Mouse (Mus musculus) heart, embryonic 15.5 days (tissue): Measurements from ENCODE around the gene Rftn1. TPM values are rescaled to one million over a fixed set of nuclear protein-coding genes. Genes with fewer than 3 reads are reported as not detected.

ENCODE experiments used
- ATAC-seq: fragments of 200-750 bp; cut with Nextera tagmentation; replicated peaks from 2 replicates; pipeline ENCODE4 v1.8.0; 2017; ENCODE audit warnings: low read depth, moderate TSS enrichment; ENCODE audit not compliant: insufficient number of reproducible peaks, insufficient read depth, low FRiP score
- H3K27ac ChIP-seq: fragments of 300-500 bp; sonication (generic); 2 replicates; pipeline ENCODE4 v1.5.1; 2015; ENCODE audit warnings: mild to moderate bottlenecking, inconsistent platforms
- H3K27me3 ChIP-seq: fragments of 300-500 bp; sonication (generic); 2 replicates; pipeline ENCODE4 v1.6.1; 2015; ENCODE audit warnings: inconsistent platforms
- H3K36me3 ChIP-seq: fragments of 300-500 bp; sonication (generic); 2 replicates; pipeline ENCODE4 v1.6.1; 2015; ENCODE audit warnings: mild to moderate bottlenecking, inconsistent platforms
- H3K4me1 ChIP-seq: fragments of 300-500 bp; sonication (generic); replicated peaks from 2 replicates; pipeline ENCODE4 v1.6.1; 2015; ENCODE audit warnings: inconsistent platforms
- H3K4me2 ChIP-seq: fragments of 300-500 bp; sonication (generic); 2 replicates; pipeline ENCODE4 v1.6.1; 2015; ENCODE audit warnings: inconsistent platforms, mild to moderate bottlenecking, moderate library complexity
- H3K4me3 ChIP-seq: fragments of 300-500 bp; sonication (generic); 2 replicates; pipeline ENCODE4 v1.5.1; 2015; ENCODE audit warnings: mild to moderate bottlenecking, inconsistent platforms
- H3K9ac ChIP-seq: fragments of 300-500 bp; sonication (generic); 2 replicates; pipeline ENCODE4 v1.6.1; 2015; ENCODE audit warnings: mild to moderate bottlenecking, inconsistent platforms
- H3K9me3 ChIP-seq: fragments of 300-500 bp; sonication (generic); replicated peaks from 2 replicates; pipeline ENCODE4 v1.6.1; 2016; ENCODE audit warnings: inconsistent platforms
- whole genome bisulfite sequencing: fragments of 180-500 bp; shearing (Covaris S2); methylation state at CpG from one replicate; pipeline ENCODE4 v1.1.7; 2015; ENCODE audit warnings: mixed read lengths; 5-methylcytosine and 5-hydroxymethylcytosine counted together
- polyA plus RNA-seq: library from polyadenylated mRNA; unstranded; fragments of >200 nt; fragmentation: Nextera tagmentation; extraction: Ambion mirVana; gene quantifications from 2 replicates; pipeline ENCODE4 v1.2.1, GENCODE M21; 2015

Gene Rftn1
- polyA plus RNA-seq, 1 experiment from 2014 or later = 29.7 TPM

DNA sequence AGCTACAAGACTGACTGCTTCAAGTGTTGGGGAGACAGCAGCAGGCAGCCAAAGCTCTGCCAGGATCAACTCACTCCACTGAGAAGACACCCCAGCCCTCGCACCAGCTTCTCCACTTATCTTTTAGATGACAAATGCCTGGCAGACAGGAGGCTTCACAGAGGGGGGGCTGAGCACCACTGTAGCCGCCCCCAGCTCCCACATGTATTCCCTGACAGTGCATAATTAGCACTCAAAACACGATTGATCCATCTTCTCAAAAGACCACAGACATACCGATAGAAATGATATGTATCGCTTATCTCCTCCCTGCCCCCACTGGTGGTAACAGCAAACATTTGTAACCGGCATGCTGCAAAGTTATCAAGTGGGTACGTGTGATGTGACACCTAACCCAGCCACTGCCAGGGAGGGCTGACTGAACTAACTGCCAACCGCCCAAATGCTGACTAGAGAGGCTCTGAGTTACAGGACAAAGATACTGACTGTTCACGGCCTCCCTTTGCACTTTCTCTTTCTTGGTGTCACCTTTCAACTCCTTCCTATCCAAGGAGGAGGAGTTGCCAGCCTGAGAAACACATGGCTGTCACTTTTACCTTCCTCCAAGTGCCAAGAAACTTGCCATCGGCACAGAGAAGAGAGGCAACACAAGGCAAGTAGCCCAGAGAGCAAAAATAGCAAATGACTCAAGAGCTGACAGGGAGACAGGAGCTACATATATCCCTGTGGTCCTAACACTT is 120.4 kb downstream of the Rftn1 start:
- H3K36me3 ChIP-seq = 0 out of 2 replicates have a peak, but pooled peaks cover 11% of the 10 kb centered on the region
- no peak; the same call in 1 of the 2 replicates for ATAC-seq
- H3K4me1 ChIP-seq = peaks cover 15% of the 10 kb centered on the region
- no peaks in the 10 kb centered on the region for H3K27me3 ChIP-seq
- no peaks in the 10 kb centered on the region for H3K9me3 ChIP-seq
- H3K4me2 ChIP-seq = peak overlapping the region; percentile 19
- no peak overlapping the region for H3K4me3 ChIP-seq
- 15% methylated on average over 10 of the region's 10 CpGs for WGBS
- peak overlapping the region; percentile 62 for H3K27ac ChIP-seq
- no peak overlapping the region for H3K9ac ChIP-seq

DNA sequence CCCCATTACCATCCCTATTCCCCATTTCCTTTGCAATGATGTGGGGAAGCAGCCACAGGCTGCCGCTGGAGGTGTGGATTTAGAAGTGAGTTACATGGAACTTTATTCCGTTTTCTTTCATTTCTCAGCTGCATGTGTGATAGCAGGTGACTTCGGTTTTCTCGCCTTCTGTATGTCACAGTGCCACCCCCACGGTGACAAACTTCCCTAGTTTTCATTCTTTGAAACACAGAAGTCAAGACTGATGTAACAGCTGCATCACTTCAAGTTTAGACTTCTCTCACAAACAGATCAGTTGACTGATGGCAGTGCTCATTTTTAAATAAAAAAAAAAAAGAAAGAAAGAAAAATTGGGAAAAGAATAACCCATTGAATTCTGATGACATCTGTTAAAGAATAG is 121.3 kb downstream of the Rftn1 start:
- 75% methylated on average over 5 of the region's 5 CpGs for WGBS
- Histone ChIP-seq H3K9me3 (no peaks in the 10 kb centered on the region), H3K27ac (no peak overlapping the region), H3K4me2 (no peak overlapping the region), H3K4me3 (no peak overlapping the region), H3K4me1 (peaks cover 15% of the 10 kb centered on the region), H3K9ac (no peak overlapping the region), H3K36me3 (0 out of 2 replicates have a peak, but pooled peaks cover 11% of the 10 kb centered on the region), H3K27me3 (no peaks in the 10 kb centered on the region)
- no peak for ATAC-seq

DNA sequence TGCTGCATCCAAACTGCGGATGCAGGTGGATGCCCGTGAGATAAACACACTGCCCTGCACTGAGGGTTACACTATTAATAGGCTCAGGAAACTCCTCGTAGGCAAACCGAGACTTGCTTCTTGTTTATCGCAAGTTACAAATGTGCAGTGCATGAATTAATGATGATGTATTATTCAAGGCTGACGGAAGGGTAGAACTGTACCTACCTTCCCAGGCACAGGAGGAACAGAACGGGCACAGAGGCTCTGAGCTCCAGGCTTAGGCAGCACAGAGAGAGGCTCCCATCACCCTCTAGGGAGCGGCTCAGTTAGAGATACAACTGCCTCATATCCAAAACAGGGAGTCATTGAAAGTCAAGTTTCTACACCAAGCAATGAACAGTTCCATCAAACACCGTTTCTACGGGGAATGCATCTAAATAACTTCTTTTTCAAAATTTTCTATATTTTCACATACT is 121.8 kb downstream of the Rftn1 start:
- Histone ChIP-seq H3K27me3 (no peaks in the 10 kb centered on the region), H3K4me3 (no peak overlapping the region), H3K4me2 (no peak overlapping the region), H3K27ac (no peak overlapping the region), H3K4me1 (peaks cover 15% of the 10 kb centered on the region), H3K36me3 (0 out of 2 replicates have a peak, but pooled peaks cover 9% of the 10 kb centered on the region), H3K9ac (no peak overlapping the region), H3K9me3 (no peaks in the 10 kb centered on the region)
- WGBS = 71% methylated on average over 10 of the region's 10 CpGs
- ATAC-seq = no peak

DNA sequence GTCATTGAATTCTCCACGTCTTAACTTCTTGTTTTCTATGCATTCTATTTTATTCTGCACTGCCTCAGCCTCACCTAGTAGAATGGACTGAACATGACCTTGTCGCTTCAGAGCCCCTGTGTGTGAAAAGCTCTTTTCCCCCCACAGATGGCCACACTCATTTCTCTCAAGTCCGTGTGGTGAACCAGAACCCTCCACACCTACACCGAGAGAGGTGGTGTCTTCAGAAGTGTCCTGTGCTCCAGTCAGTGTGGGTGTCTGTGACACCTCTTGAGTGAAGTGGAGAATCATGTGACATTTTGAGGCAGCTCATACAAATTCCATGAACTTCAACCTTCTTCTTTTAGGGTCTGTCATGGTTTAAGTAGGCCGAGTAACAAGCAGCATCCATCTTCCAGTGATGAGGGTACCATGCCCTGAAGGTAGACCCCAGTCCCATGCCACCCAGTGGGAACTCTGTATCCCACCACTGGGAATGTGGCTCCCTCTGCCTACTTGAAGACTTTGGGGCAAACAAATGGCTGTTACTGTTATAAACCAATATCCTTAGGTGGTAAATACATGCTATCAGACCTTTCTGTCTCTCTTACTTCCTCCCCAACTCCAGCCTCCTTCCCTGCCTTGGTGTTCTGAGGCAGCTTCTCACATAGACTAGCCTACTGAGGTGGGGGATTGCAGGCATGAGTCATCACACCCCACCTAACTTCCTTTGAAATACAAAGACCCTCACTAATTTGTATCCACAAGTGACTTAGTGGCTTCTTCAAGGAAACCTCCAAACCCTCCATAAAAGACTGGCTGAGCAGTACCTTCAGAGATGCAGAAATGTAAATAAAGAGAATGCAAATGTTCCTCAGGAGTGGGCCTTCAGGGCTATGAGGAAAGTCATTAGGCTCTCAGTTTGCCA is 122.4 kb downstream of the Rftn1 start:
- Histone ChIP-seq H3K4me3 (no peak overlapping the region), H3K9ac (no peak overlapping the region), H3K36me3 (0 out of 2 replicates have a peak, but pooled peaks cover 2% of the 10 kb centered on the region), H3K9me3 (no peaks in the 10 kb centered on the region), H3K27me3 (no peaks in the 10 kb centered on the region), H3K4me2 (no peak overlapping the region), H3K27ac (no peak overlapping the region), H3K4me1 (peaks cover 20% of the 10 kb centered on the region)
- WGBS = 76% methylated on average over 5 of the region's 5 CpGs
- no peak for ATAC-seq

DNA sequence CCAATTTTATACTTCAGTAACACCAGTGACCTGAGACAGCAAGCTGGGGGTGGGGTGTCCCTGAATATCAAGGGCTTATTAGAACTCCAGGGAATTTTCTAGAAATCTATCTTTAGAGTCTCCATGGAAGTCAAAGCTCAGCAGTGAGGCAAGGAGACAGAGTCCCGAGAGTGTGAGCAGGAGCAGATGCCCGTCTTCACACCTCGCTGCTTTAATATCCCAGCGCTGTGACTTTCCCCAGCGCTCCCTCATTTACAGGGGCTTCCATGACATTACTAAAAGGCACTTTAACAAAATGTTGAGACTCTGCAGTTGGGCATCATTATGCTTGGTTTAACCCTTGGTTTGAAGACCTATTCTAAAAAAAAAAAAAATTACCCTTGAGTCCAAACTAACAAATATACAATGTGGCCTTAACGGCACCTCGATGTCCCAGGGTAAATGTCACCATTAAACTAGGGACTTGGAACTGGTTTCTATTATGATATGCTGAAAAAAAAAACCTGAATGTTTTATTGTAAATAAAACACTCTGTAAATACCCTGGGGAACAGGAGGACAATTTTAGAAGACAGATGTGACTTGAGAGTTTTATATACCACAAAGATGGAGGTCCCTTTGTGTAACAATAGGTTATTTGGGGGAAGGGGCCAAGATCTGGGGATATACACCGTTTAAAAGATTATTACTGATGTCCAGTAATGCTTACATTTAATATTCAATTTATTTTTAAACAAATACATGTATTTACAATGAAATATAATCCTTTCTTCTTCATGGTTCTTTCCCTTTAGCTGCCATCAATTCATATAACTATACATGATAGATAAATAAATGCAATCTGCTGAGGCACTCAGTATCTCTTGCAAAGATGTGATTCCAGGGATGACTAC is 123.4 kb downstream of the Rftn1 start:
- no peaks in the 10 kb centered on the region for H3K36me3 ChIP-seq
- peaks cover 29% of the 10 kb centered on the region for H3K4me1 ChIP-seq
- no peaks in the 10 kb centered on the region for H3K27me3 ChIP-seq
- no peak overlapping the region for H3K4me3 ChIP-seq
- ATAC-seq = no peak
- WGBS = 83% methylated on average over 8 of the region's 8 CpGs
- H3K9ac ChIP-seq = no peak overlapping the region
- no peak overlapping the region for H3K4me2 ChIP-seq
- no peaks in the 10 kb centered on the region for H3K9me3 ChIP-seq
- H3K27ac ChIP-seq = no peak overlapping the region

DNA sequence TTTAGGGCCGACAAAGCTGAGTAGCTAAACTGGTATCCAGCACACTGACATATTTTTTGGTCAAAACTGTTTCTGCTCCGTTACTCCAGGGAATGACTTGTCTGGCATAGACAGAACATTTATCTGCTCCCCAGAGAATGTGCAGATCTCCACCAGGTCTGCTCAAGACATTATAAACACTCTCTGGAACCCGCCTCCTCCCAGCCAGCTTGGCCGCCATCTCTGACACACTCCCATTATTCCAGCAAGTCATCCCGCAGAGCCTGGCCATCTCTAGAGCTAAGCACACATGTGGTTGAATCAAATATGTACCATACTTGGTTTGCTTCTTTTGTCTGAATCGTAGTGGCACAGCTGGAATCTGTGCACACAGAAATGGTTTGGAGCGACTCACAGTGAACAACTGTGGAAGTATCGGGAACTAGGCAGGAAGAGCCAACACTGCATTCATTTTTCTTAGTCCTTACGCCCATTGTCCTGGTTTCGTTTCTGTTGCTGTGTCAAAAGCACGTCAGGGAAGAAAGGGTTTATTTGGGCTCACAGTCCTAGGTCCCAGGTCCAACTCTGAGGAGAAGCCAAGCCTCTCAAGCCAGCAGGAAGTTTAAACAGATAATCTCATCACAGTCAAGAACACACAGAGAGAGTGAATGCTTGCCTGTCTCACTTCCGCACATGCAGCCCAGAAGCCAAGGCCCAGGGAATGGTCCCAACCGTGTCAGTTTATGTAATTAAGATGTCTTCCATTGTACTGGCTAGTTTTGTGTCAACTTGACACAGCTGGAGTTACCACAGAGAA is 126.4 kb downstream of the Rftn1 start:
- Histone ChIP-seq H3K9me3 (no peaks in the 10 kb centered on the region), H3K4me2 (no peak overlapping the region), H3K4me1 (peaks cover 33% of the 10 kb centered on the region), H3K9ac (no peak overlapping the region), H3K27me3 (no peaks in the 10 kb centered on the region), H3K4me3 (no peak overlapping the region), H3K27ac (peak overlapping the region; percentile 2; the same call in 1 of the 2 replicates), H3K36me3 (no peaks in the 10 kb centered on the region)
- WGBS = 81% methylated on average over 13 of the region's 13 CpGs
- no peak for ATAC-seq

DNA sequence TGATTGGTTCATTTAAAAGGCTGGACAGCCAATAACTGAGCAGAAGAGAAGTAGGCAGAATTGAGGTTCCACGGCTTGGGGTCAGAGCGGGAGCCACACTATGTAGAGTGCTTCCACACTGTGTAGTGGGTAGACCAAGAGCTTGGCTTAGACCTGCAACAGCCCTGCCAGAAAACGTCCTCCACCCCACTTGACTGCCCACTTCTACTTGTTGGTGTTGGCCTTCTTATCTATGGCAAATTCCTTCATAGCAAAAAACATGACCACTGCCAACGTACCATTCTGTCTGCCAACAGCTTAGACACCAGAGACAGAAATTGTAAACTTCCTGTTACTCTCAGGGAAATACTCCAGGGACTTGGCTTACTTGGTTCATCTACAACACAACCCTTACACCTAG is 127.8 kb downstream of the Rftn1 start:
- no peak overlapping the region for H3K4me3 ChIP-seq
- no peaks in the 10 kb centered on the region for H3K36me3 ChIP-seq
- no peak overlapping the region for H3K9ac ChIP-seq
- H3K27me3 ChIP-seq = no peaks in the 10 kb centered on the region
- no peaks in the 10 kb centered on the region for H3K9me3 ChIP-seq
- peak overlapping the region; percentile 61 for H3K27ac ChIP-seq
- peaks cover 34% of the 10 kb centered on the region for H3K4me1 ChIP-seq
- 34% methylated on average over 4 of the region's 4 CpGs for WGBS
- ATAC-seq = peak; percentile 78
- no peak overlapping the region for H3K4me2 ChIP-seq

DNA sequence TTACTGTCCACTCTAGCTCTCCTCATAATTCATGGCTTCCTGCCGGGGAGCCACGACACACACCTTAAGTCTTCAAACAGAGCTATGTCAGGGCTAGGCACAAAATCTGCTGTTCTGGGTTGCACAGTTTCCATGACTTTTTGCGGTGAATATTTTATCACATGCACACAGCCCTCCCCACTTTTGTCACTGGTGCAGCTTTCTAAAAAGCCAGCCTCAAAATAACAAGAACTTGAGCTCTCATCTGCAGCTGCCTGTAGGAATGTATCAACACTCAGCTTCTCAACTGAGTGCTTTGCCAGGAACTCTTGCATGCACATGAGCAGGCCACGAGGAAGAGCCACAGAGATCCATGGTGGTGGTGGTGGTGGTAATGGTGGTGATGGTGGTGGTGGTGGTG is 129.0 kb downstream of the Rftn1 start:
- Histone ChIP-seq H3K9me3 (no peaks in the 10 kb centered on the region), H3K36me3 (no peaks in the 10 kb centered on the region), H3K27me3 (no peaks in the 10 kb centered on the region), H3K4me1 (peaks cover 35% of the 10 kb centered on the region), H3K4me3 (no peak overlapping the region), H3K4me2 (no peak overlapping the region), H3K9ac (no peak overlapping the region), H3K27ac (peak overlapping the region; percentile 2; the same call in 1 of the 2 replicates)
- no peak for ATAC-seq
- WGBS = 82% methylated on average over 4 of the region's 4 CpGs

DNA sequence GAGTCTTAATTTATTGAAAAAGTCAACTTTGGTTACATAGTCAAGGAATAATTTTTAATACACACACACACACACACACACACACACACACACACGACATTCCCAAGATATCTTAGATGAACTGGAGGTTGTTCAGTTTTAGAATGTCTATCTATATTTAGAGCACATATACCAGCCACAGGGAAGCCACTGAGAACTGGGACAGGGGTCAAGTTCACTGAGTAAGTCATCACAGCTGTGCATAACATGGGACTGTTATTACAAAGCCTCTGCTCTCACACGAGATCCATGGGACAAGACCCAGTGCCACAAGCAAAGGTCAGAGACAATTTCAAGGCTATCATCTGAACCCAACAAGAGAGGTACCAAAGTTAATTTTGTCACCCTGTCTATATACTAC is 130.3 kb downstream of the Rftn1 start:
- peak; percentile 73 for ATAC-seq

DNA sequence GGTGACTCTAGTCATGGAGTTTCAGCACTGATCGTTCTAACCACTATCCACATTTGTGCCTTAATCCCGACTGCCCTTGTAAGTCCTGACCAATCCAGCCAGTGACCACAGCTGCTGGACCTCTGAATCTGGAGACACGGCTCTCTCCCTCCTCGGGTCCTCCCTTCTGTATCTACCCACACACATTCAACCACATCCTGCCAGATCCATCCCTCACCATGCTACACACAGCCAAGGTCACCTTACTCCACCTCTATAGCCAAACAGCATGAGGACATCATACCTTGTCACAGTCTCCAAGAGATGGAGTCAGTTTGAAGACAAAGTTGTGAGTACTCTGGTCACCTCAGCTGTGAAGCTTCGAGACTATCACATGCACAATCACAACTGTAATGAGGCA is 131.1 kb downstream of the Rftn1 start:
- Histone ChIP-seq H3K4me1 (peaks cover 36% of the 10 kb centered on the region), H3K4me3 (no peak overlapping the region), H3K9me3 (no peaks in the 10 kb centered on the region), H3K36me3 (peaks cover 3% of the 10 kb centered on the region; the same call in 1 of the 2 replicates), H3K27me3 (no peaks in the 10 kb centered on the region), H3K4me2 (no peak overlapping the region), H3K9ac (no peak overlapping the region), H3K27ac (peak overlapping the region; percentile 75)
- WGBS = 69% methylated on average over 5 of the region's 5 CpGs
- ATAC-seq = no peak

More for the DNA sequence above, 130.3 kb downstream of the Rftn1 start:
- Histone ChIP-seq H3K4me1 (peaks cover 36% of the 10 kb centered on the region), H3K9ac (no peak overlapping the region), H3K27ac (peak overlapping the region; percentile 75), H3K4me3 (no peak overlapping the region), H3K36me3 (no peaks in the 10 kb centered on the region; the same call in 1 of the 2 replicates), H3K9me3 (no peaks in the 10 kb centered on the region), H3K4me2 (no peak overlapping the region), H3K27me3 (no peaks in the 10 kb centered on the region)
- WGBS = 29% methylated on average over 2 of the region's 2 CpGs
